Mouse (Mus musculus): Measurements from ENCODE around the gene Ucp3.

The Ucp3 gene

DNA sequence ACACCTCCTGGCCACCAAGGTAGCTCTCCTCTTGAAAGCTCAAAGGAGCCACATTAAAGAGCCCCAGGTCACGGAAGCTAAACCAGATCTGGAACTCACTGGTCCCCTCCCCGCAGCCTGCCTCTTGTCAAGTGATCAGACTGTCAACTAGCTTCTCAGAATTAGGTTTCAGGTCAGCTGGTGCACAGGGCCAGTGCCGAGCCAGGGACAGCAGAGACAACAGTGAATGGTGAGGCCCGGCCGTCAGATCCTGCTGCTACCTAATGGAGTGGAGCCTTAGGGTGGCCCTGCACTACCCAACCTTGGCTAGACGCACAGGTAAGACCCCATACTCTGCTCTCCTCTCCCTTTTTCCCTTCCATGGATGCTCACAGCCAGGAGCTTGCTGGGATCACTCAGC is at the start of gene Ucp3:
Gene Ucp3, plus strand, starts transcription at position 214 of the 400 bp plus-strand sequence.
- CTCF ChIA-PET, result no interaction called here

DNA sequence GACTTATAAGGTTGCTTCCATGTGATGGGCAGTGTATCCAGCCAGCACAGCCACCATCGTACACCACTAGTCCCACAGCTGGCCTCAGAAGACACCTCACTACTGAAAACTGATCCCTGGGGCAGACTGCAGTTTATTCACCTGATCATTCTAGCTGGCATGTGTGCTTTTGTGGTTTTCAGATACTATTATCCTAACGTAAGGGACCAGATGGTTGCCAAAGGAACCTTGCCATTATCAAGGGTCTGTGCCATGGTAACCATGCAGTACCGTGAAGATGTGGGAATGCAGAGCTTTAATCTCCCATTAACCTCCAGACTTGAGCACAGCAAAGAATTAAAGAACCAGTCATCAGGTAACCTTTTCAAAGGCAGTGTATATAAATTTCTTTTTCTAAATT is 47.0 kb upstream of the Ucp3 start:
- CTCF ChIA-PET, result no interaction called here

DNA sequence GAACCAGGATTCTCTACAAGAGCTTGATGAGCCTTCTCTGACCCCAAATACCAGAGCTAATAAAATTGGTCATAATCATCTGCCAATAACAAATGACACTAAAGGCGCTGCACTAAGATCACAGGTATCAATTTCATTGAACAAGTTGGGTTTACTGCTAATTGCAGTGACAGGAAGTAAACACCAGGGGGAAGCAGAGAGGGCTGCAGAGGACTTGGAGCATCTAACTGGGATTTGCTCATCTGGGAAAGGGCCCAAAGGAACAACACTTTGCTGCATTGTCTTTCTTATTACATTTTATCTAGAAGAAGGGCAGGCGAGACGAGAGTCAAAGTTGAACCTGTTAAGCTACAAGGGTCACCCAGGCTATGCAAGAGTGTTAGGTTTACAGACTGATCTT is 43.7 kb upstream of the Ucp3 start:
- CTCF ChIA-PET, result interaction anchor here (0.7 kb wide), 1 partner anchor 34 kb away, joined by 3 read pairs; no protein-coding TSS in a partner anchor

DNA sequence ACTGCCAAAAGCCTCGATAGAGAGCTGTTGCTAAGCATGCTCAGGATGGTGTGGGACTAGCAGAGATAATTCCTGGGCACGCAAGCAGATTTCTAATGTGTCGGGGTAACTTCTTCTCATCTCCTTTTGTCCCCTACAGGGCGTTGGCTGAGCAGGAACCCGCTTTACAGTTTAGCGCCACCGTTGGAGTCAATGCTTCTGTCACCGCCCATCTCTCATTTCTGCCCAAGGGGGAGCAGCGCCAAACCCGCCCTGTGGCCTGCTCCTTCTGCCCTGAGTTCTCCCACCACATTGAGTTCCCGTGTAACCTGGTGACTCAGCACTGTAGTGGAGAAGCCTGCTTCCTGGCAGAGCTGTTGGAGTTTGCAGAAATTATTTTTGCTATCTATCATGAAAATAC is 42.9 kb upstream of the Ucp3 start:
- CTCF ChIA-PET, result no interaction called here

DNA sequence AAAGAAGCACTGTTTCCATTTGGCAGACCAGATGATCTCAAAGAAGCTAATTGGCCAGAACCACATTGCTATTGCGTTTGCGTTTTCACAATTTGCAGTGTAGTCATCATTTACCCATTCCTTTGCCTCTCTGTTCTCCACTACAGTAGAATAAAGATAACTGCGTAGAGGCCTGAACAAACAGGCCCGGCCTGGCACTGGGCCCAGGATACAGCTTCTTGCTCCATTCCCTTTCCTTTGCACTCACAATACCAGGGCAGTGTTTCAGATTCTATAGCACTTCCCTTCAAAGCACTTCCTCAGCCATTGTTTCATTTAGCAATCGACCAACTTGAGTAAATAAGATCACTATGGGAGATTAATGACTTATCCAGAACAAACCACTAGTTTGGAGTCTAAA is 41.7 kb upstream of the Ucp3 start:
- CTCF ChIA-PET, result no interaction called here

DNA sequence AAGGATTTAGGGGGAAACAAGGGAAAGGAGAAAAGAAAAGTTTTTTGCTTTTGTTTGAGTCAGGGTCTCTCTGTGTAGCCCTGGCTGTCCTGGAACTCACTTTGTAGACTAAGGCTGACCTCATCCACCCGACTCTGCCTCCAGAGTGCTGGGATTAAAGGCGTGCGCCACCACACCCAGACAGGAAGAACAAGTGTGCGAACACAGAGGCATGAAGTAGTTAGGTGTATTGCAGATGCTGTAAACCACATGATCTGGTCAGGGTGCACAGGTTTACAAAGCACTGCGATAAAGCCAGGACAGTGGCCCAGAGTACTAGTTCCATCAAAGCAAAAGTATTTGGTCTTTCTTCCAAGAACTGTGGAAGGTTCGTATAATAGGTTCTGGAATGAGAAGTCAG is 39.5 kb upstream of the Ucp3 start:
- CTCF ChIA-PET, result no interaction called here

DNA sequence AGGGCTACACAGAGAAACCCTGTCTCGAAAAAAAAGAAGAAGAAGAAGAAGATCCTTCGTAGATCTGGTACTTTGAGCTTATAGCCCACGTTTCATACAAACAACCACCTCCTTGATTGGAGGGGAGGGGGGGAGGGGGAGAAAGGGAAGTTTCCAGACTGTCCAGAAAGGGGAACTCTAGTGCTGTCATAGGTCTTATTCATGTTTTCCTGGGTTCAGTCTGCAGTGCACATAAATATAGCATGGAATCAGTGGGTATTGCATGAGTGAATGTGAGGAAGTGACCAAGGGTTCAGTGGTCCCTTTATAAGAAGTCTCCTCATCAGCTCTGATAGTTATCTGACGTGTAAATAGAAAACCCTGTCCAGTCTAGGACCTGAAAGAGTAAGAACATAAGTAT is 29.1 kb upstream of the Ucp3 start:
- CTCF ChIA-PET, result no interaction called here

DNA sequence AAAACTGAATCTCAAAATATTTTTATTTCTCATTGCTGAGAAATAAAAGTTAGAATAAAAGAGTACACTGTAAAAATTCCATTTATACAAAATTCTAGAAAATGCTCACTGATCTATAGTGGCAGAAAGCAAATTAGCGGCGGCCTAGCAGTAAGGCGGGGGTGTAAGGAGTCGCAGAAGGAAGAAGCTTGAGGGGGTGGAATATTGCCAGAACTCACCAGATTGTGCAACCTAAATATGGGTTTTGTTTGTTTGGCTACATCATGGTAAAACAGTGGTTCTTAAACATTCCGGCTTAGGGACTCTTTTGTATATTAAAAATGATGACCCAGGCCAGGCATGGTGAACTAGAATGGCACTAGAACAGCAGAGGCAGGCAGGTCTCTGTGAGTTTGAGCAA is 26.5 kb upstream of the Ucp3 start:
- CTCF ChIA-PET, result no interaction called here

DNA sequence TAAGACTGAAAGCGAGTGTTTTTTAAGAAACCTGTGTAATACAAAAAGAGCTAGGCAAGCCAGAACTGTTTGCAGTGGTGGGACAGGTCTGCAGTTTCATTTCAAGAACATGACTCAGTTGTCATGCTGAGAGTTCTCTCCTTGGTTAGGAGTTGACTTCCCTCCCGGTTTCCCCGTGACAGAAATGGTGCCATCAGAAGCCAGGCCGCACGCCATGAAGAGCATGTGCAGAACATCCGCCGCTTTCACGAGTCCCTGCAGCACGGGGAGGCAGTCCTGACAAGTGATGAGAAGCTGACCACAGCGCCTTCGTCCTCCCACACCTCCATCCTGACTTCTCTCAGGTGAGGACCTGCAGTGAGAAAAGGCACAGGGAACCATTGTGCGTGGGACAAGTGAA is 24.3 kb upstream of the Ucp3 start:
- CTCF ChIA-PET, result no interaction called here

DNA sequence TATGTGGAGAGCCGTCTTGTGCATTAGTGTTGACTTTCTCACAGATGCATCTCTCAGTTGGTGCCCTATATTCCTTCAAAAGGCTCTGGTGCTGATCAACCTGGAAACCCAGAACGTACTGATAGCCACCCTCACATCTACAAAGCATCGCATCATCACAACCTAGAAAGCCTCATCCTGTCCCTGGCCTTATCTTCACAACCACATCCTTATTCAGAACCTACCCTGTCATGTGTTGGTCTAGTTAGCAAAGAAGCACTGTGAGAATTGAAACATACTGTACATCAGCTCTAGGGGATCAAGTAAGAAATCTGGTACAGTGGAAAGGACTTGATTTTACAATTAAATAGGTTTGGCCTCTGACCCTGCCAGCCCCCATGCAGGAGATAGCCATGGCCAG is 23.8 kb upstream of the Ucp3 start:
- CTCF ChIA-PET, result no interaction called here

DNA sequence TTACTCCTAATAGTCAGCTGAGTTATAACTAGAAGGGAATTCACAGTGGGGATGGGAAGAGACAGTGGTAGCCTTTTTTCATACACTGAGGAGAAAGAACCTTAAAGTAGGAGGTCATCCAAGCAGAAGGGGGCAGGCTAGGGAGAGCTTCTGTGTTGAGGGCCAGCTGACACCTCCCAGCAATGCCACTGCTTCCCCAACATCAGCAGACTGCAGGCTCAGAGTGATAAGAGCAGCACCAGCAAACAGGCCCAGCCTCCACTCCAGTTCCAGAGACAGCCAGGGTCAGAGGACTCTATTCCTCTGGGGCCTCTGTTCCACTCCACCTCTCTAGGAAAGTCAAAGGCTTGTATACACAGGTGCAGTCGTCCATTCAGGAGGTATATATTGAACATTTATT is 14.6 kb upstream of the Ucp3 start:
- CTCF ChIA-PET, result no interaction called here

DNA sequence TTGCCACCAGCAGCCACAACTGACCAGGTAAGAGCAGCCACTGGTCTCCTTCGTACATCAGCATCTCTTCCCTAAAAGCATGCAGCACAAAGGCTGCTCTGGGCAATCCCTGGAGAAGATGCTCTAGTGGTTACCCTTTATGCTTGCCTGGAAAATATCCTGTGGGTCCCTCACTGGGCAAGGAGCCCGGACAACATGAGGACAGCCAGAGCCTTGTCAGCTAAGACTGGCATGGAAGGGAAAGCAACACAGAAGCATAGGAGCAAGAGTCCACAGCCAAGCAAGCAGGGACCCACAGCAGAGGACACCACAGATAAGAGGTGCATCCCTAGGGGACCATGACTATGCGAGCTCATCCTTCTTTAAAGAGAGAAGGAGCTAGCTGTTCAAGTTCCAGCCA is 12.9 kb upstream of the Ucp3 start:
- CTCF ChIA-PET, result no interaction called here

DNA sequence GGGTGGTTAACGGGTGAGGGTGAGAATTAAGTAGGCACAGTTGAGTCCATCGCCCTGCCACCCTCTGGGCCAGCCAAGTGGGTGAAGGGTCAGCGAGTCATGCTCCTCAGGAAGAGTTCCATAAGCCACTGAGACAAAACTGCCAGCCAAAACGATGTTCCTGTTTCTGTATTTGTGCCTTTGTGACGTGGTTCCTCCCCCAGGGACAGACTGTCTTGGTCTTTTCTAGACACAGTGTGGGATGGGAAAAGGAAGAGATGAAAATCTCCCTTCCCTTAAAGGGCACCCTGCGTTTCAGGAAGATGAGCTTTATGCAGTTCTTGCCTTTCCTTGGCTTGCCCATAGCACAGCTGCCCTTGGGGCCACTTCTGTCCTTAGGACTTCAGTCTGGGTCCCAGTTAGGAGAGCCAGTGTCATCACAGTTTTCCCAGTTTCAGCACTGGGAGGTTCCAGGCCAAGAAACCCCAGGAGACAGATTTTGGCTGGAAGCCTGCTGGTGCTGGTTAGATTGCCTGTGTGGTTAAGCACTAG is 11.1 kb upstream of the Ucp3 start:
- CTCF ChIA-PET, result no interaction called here

DNA sequence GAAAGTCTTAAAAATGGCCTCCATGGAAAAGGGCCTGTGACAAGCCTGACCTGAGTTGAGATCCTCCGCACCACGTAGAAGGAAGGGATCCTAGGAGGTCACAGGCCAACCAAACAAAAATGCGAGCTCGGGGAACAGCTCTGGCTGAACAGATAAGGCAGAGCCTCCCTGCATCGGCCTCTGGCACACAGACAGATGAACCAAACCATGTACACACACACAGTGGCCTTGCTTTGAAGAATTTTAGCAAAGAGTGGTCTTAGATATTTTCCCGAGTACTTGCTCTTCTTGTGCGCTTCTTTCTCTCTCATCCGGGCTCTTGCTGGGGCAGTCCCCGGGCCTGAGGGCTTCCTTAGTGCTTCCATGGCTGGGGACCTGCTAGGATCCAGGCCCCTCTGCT is 9.6 kb upstream of the Ucp3 start:
- CTCF ChIA-PET, result no interaction called here

DNA sequence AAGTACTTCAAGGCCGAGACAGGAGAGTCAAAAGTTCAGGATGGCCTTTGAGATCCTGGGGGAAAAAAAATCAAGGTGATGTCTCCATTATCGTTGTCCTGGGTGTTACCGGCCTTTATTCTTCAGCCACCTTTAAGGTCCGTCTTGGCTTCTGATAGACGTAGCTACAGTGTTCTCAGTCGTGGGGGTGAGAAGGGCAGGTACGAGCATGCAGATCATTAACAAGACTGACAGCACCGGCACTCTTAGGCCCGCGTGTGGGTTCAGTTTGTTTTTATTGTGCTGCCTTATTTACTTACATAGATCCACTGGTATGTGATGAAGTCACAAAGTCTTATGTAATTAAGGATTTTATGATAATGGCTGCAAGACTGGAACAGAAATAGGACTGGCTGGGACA is 9.0 kb upstream of the Ucp3 start:
- CTCF ChIA-PET, result no interaction called here

DNA sequence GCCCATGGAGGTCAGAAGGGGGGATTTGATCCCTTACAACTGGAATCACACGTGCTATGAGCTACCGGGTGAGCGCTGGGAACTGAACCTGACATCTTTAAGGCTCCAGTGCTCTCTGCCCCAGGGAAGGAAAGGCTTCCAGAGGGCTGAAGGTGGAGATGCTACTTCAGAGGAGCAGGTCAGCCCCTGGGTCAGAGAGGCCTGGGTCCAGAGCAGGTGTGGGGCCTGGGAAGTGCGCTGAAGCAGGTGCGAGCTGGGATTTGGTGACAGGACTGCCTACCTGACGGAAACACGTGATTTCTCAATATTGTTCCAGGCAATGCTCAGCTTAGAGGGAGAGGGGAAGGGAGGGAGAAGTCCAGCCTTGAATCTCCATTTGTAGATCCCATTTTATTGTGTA is 8.5 kb upstream of the Ucp3 start:
- CTCF ChIA-PET, result no interaction called here

DNA sequence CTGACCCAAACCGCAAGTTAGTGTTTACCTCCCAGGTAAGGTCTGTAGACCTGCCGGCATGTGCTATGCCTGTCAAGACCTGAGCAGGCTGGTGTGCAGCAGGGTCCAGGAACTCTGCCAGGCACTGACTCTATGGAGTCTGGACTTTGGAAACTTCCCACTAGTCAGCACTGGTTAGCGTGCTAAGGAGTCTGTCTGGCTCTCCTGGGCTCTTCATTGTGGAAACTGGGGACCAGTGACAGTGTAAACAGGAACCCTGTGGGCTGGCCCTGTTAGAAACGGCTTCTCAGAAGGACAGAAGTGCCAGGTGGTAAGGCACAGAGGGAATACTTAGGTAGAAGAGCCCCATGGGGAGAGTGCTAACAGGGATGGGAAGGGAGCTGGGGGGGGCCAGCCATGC is 7.5 kb upstream of the Ucp3 start:
- CTCF ChIA-PET, result no interaction called here

DNA sequence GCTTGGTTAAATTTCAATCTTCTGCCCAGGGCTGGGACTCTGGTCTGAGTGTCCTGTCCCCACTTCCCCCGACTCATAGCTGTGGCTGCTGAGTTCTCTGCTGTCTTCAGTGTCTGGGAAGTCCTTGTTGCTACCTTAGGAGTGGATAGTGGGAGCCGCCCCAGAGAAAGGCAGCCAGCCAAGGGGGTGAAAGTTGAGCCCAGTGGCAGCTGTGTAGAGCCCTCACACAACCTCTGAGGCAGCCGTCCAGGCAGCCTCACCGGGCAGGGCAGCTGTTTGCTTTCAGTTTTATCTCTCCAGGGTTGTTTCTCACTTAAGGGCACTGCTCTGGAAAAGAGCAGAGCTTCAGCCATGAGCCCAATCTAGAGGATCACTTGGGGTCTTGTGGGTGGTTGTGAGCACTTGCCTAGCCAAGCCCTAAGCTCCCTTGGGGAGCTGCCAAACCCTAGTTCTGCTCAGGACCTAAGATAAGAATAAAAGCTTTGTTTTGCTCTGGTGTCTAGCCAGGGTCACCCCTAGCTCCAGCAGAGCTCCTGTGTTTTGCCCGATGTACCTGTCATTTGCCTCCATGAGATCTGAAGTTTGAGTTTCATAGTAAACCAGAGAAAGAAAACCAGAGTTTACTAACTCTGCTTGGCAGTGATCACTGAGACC is 7.0 kb upstream of the Ucp3 start:
- CTCF ChIA-PET, result no interaction called here

DNA sequence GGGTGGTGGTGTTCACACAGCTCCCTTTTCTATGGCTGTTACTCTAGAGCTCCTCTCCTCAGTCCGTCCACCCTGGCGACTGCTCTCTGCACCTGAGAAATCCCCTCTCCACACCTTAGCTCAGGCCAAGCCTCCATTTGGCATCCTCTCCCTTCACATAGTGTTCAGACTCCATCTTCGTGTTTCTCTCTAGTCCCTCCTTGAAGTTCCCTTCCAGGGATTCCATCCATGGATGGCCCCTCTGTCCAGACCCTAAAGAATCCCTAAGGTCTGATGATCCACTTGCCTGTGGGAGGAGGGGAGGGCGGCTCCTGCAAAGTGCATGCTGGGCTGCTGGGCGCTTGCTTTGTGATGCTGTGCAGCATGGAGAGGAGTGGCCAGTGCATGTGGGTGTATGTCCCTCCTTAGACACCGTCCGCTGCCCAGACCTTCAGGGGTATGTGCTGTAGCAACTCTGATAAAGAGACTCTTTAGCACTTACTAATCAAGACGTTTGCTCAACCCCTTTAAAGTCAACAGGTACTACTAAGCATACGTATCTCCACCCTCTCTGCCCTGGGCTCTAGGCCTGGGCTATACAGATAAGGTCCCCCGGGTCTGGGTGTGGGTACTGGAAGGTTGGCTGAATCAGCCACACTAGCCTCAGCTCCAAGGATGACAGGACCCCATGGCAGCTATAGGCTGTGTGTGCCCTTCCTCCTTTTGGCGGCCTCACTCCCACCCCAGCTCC is 5.8 kb upstream of the Ucp3 start:
- CTCF ChIA-PET, result no interaction called here

DNA sequence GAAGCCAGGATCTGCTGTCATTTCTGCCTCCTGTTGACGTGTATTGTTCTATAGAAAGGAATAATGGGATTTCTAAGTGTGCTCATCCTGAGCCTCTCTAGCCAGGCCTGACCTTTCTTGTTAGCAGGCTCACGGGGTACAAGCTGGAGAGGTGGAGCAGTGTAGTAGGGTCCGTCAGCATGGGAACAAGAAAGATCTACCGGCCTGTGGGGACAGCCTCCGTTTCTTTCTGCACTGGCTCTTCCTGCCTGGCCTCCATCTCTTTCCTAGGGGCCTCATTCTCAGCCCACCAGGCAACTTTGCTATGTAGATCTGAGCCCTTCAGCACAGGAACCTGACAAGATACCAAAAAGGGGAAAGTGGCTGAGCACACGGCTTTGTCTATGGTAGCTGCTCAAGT is 4.0 kb upstream of the Ucp3 start:
- CTCF ChIA-PET, result no interaction called here

DNA sequence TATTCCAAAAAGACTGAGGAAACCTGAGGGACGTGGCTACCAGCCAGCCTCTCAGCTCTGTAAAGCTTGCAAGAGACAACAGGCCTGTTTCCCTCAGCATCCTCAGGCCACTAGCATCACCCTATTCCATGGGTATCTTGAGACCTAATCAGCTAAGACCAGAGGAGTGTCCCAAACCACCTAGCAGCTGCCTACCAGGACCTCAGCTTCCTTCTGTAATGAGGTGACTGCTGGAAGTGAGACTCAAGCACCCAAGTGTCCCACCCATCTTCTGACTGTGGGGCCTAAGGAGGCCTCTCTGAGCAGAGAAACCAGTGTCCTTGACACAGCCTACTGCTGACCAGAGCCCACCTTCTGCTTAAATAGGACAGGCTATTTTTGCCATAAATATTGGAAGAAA is 3.3 kb upstream of the Ucp3 start:
- CTCF ChIA-PET, result interaction anchor here (0.5 kb wide), 1 partner anchor 66 kb away, joined by 3 read pairs; no protein-coding TSS in a partner anchor

DNA sequence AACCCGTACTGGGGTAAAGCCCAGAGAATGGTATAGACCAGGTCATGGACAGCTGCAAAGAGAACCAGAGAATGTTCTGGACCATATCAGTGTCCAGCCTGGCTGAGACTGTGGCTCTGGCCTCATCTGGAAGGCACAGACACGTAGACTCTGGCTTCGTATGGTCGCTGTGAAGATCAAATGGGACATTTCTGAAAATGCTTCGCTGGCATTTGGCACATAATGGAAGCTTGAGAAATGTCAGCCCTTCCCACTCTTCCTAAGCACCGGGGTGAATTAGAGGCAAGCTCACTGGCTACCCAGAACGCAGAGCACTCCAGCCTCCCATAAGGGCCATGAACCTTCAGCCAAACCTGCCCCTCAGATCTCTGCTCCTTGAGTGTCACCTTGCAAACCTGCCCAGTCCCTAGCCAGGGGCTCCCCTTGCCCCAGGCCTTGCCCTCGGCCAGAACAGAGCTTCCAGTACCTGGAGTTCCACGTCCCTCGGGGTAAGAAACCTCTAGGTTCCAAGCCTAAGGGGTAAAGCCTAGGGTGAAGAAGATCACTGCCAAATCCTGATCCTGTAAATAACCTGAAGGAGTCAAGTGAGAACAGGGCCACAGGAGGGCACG is 1.9 kb upstream of the Ucp3 start:
- CTCF ChIA-PET, result interaction anchor here (0.6 kb wide), 1 partner anchor 304 kb away, joined by 3 read pairs; no protein-coding TSS in a partner anchor

DNA sequence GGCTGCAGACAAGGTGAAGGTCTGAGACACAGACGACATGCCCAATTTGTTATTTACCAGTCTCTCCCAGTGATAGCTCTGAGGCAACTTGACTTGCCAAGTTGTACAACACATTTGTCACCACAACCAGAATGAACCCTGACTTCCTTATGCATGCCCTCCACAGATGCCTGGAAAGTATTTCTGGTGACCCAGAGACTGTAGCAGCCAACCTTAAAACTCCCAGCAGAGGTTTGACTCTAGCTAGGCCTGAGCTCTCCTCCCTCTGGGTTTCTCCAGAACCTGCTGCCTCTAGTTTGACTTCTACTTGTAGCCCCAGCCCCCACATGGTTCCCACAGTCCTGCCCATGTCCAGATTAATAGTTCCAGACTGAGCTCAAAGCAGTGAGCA is 1.4 kb upstream of the Ucp3 start:
- CTCF ChIA-PET, result interaction anchor here (0.6 to 0.7 kb wide), 2 partner anchors 303 to 1931 kb away, joined by 3 to 6 read pairs; no protein-coding TSS in a partner anchor

All from spleen, embryonic (tissue).